Mouse (Mus musculus) spleen, adult 10 weeks (tissue): ENCODE results near the gene Kif5a. TPM values are rescaled to one million over a fixed set of nuclear protein-coding genes. Genes with fewer than 3 reads are reported as not detected.

Experiments
- polyA plus RNA-seq: library from polyadenylated mRNA; stranded (reverse); fragments of 350-450 nt; fragmentation: Illumina TruSeq; extraction: RNeasy Lipid Tissue Mini Kit (QIAGEN cat#74804); gene quantifications from one replicate; pipeline ENCODE4 v1.2.3, GENCODE M21; 2015; ENCODE audit warnings: low replicate concordance; ENCODE audit not compliant: insufficient read depth

Gene Kif5a
- 1.6 TPM for polyA plus RNA-seq

GRCm38 (mm10) chr10:127262548-127263398, at the start of gene Kif5a:
Gene Kif5a, minus strand, starts transcription at chr10:127263348.

GRCm38 (mm10) chr10:127311476-127312355, 48.6 kb upstream of the Kif5a start, which contains the start of gene Mars:
Gene Mars, minus strand, starts transcription at chr10:127311786.

GRCm38 (mm10) chr10:127288800-127289572, 25.8 kb upstream of the Kif5a start, which contains the start of gene Mbd6:
Gene Mbd6, minus strand, starts transcription at chr10:127289018.

GRCm38 (mm10) chr10:127266112-127267091, 3.3 kb upstream of the Kif5a start, which contains the start of gene Dctn2:
Gene Dctn2, plus strand, starts transcription at chr10:127266368.

GRCm38 (mm10) chr10:127211414-127211854, 51.7 kb downstream of the Kif5a start, which contains the start of gene Pip4k2c:
Gene Pip4k2c, minus strand, starts transcription at chr10:127211585.

GRCm38 (mm10) chr10:127195328-127196129, 67.6 kb downstream of the Kif5a start, which contains the start of gene Dtx3:
Gene Dtx3, minus strand, starts transcription at chr10:127195728.

GRCm38 (mm10) chr10:127189651-127190381, 73.3 kb downstream of the Kif5a start, which contains the start of gene Arhgef25:
Gene Arhgef25, minus strand, starts transcription at chr10:127190083.

GRCm38 (mm10) chr10:127179871-127180694, 83.1 kb downstream of the Kif5a start, which contains the start of gene Slc26a10:
Gene Slc26a10, minus strand, starts transcription at chr10:127180645.

Other genes with a start within 250 kb of the Kif5a start
- 17.2 TPM for gene Tsfm, start 232.5 kb downstream of the Kif5a start, polyA plus RNA-seq
- 19.8 TPM for gene Mettl1, start 221.9 kb downstream of the Kif5a start, polyA plus RNA-seq
- gene Eef1akmt3, start 221.8 kb downstream of the Kif5a start, polyA plus RNA-seq, result 0.22 TPM
- gene Cyp27b1, start 215.1 kb downstream of the Kif5a start, polyA plus RNA-seq, result 0.25 TPM
- gene March9, start 203.2 kb downstream of the Kif5a start, polyA plus RNA-seq, result 1.4 TPM
- 121 TPM for gene Cdk4, start 199.8 kb downstream of the Kif5a start, polyA plus RNA-seq
- 72.3 TPM for gene Tspan31, start 193.1 kb downstream of the Kif5a start, polyA plus RNA-seq
- 15.7 TPM for gene Agap2, start 188.1 kb downstream of the Kif5a start, polyA plus RNA-seq
- gene Os9, start 142.2 kb downstream of the Kif5a start, polyA plus RNA-seq, result 51.3 TPM
- 130 TPM for gene B4galnt1, start 98.1 kb downstream of the Kif5a start, polyA plus RNA-seq
- 1.7 TPM for gene Slc26a10, start 82.7 kb downstream of the Kif5a start, polyA plus RNA-seq
- gene Arhgef25, start 73.3 kb downstream of the Kif5a start, polyA plus RNA-seq, result 13.6 TPM
- 38.7 TPM for gene Dtx3, start 67.6 kb downstream of the Kif5a start, polyA plus RNA-seq
- 37.1 TPM for gene Pip4k2c, start 51.8 kb downstream of the Kif5a start, polyA plus RNA-seq
- 61.6 TPM for gene Dctn2, start 3.0 kb upstream of the Kif5a start, polyA plus RNA-seq
- 18.9 TPM for gene Mbd6, start 25.7 kb upstream of the Kif5a start, polyA plus RNA-seq
- 29.4 TPM for gene Mars, start 48.4 kb upstream of the Kif5a start, polyA plus RNA-seq
- 70.2 TPM for gene Arhgap9, start 58.6 kb upstream of the Kif5a start, polyA plus RNA-seq
- 0.39 TPM for gene Gli1, start 78.6 kb upstream of the Kif5a start, polyA plus RNA-seq
- not detected for gene Inhbe, start 91.1 kb upstream of the Kif5a start, polyA plus RNA-seq
- gene Inhbc, start 107.1 kb upstream of the Kif5a start, polyA plus RNA-seq, result not detected
- gene R3hdm2, start 117.0 kb upstream of the Kif5a start, polyA plus RNA-seq, result 99.4 TPM
- gene Stac3, start 238.3 kb upstream of the Kif5a start, polyA plus RNA-seq, result 3.6 TPM